Mouse (Mus musculus) neural tube, embryonic 14.5 days (tissue): ENCODE data around the gene Ssh1. TPM values are rescaled to one million over a fixed set of nuclear protein-coding genes. Genes with fewer than 3 reads are reported as not detected.

ENCODE experiments used
- ATAC-seq: fragments of 200-750 bp; cut with Nextera tagmentation; 2 replicates; pipeline ENCODE4 v1.8.0; 2017; ENCODE audit warnings: low read depth, mild to moderate bottlenecking, moderate TSS enrichment, moderate library complexity
- H3K27ac ChIP-seq: fragments of 300-500 bp; sonication (generic); 2 replicates; pipeline ENCODE4 v1.5.1; 2014; ENCODE audit warnings: low read depth, mild to moderate bottlenecking, control low read depth, low read length, moderate library complexity, mixed read lengths
- H3K27me3 ChIP-seq: fragments of 300-500 bp; sonication (generic); 2 replicates; pipeline ENCODE4 v1.6.1; 2014; ENCODE audit warnings: low read length; ENCODE audit not compliant: control insufficient read depth, insufficient read depth
- H3K36me3 ChIP-seq: fragments of 300-500 bp; sonication (generic); 2 replicates; pipeline ENCODE4 v1.6.1; 2014; ENCODE audit warnings: low read length, mixed read lengths; ENCODE audit not compliant: control insufficient read depth, insufficient read depth
- H3K4me1 ChIP-seq: fragments of 300-500 bp; sonication (generic); 2 replicates; pipeline ENCODE4 v1.6.1; 2014; ENCODE audit warnings: low read length; ENCODE audit not compliant: control insufficient read depth, insufficient read depth
- H3K4me2 ChIP-seq: fragments of 300-500 bp; sonication (generic); 2 replicates; pipeline ENCODE4 v1.6.1; 2014; ENCODE audit warnings: mild to moderate bottlenecking, low read depth, low read length, control low read depth
- H3K4me3 ChIP-seq: fragments of 300-500 bp; sonication (generic); 2 replicates; pipeline ENCODE4 v1.5.1; 2014; ENCODE audit warnings: low read depth, low read length, control low read depth, mixed read lengths
- H3K9ac ChIP-seq: fragments of 300-500 bp; sonication (generic); replicated peaks from 2 replicates; pipeline ENCODE4 v1.6.1; 2014; ENCODE audit warnings: low read depth, mild to moderate bottlenecking, control low read depth, low read length, mixed read lengths
- H3K9me3 ChIP-seq: fragments of 300-500 bp; sonication (generic); 2 replicates; pipeline ENCODE4 v1.6.1; 2016; ENCODE audit warnings: low read length; ENCODE audit not compliant: control insufficient read depth
- WGBS: fragments of 180-500 bp; shearing (Covaris S2); extraction: QIAGEN DNeasy Blood & Tissue Kit; methylation state at CpG from one replicate; pipeline ENCODE4 v1.1.7; 2014; 5-methylcytosine and 5-hydroxymethylcytosine counted together
- polyA plus RNA-seq: library from polyadenylated mRNA; unstranded; fragments of >200 nt; fragmentation: Nextera tagmentation; extraction: Ambion mirVana; gene quantifications from 2 replicates; pipeline ENCODE4 v1.2.1, GENCODE M21; 2014

The Ssh1 gene
- polyA plus RNA-seq, 1 experiment from 2014 or later = 20.9 TPM

DNA sequence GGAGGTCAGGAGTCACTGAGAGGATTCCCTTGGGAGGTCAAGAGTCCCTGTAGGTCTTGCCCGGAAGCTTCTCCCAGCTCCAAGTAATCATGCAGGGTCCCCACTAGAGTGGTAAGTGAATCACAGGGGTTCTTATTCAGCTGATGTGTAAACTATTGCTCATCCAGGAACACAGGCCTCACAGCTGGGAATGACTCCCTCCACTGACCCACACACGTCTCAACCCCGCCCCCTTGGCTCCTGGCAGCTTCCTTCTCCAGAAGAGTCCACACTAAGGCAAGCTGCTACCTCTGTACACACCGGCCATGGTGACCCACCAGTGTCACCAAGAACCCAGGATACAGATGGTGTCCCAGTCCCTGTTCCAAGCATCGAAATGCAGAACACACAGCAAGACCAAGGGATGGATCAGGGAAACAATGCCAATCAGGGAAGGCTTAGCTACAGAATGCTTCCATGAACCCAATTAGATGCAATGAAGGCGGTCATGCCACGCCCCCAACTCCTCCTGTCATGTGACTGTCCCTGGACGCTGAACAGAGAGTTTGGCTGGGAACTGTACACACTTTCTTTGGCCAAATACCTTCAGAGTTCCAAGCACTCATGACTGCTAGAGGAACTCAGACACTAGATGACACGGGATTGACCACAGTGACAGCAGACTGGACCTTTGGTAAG is 18.0 kb downstream of the Ssh1 start:
- no peaks in the 10 kb centered on the region for H3K27me3 ChIP-seq
- no peaks in the 10 kb centered on the region for H3K36me3 ChIP-seq
- peaks cover 17% of the 10 kb centered on the region; the same call in 1 of the 2 replicates for H3K4me1 ChIP-seq
- 66% methylated on average over 9 of the region's 9 CpGs for whole genome bisulfite sequencing
- H3K27ac ChIP-seq = no peak overlapping the region
- no peak for ATAC-seq
- H3K4me2 ChIP-seq = no peak overlapping the region
- H3K9ac ChIP-seq = no peak overlapping the region
- no peaks in the 10 kb centered on the region for H3K9me3 ChIP-seq
- no peak overlapping the region for H3K4me3 ChIP-seq

DNA sequence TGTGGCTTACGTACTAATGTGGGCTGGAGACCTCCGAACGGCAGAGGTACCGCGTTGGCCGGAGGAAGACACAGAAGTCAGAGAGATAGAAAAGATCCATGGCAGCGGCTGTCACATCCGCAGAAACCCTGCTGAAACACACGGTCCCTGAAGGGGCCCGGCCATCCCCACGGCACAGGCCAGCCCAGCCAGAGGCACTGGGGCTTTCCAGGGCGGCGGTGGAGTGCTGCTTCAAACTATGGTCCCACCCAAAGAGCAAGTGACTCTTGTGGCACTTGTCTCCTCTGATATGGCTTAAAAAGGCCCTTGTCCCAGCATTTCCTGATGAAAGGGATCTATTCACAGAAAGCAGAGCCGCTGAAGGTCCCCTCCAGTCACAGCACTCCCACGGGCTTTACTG is 19.1 kb downstream of the Ssh1 start:
- Histone ChIP-seq H3K36me3 (no peaks in the 10 kb centered on the region), H3K4me2 (no peak overlapping the region), H3K9me3 (no peaks in the 10 kb centered on the region), H3K27ac (no peak overlapping the region), H3K9ac (no peak overlapping the region), H3K27me3 (no peaks in the 10 kb centered on the region), H3K4me3 (no peak overlapping the region), H3K4me1 (peaks cover 17% of the 10 kb centered on the region; the same call in 1 of the 2 replicates)
- no peak for ATAC-seq
- 59% methylated on average over 15 of the region's 15 CpGs for WGBS

DNA sequence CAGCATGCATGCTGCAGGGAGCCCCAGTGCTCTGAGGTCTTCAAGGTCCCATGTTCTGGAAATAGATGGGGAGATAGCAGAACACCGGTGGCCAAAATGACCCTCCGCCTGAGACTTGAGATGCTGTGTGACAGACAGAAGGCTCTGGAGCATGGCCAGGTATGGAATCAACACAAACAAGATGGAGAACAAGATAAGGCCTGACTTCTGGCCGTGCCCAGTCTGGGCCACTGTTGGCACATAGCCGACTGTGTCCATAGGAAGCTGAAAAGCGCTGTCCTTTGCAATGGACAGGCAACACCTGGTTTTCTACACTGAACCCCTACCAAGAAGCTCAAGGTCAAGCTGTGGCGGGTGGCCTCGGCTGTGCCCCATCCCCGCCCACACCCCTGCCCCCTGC is 19.9 kb downstream of the Ssh1 start:
- peaks cover 17% of the 10 kb centered on the region; the same call in 1 of the 2 replicates for H3K4me1 ChIP-seq
- WGBS = 91% methylated on average over 8 of the region's 8 CpGs
- H3K27me3 ChIP-seq = no peaks in the 10 kb centered on the region
- no peak for ATAC-seq
- H3K9me3 ChIP-seq = no peaks in the 10 kb centered on the region
- 0 out of 2 replicates have a peak, but pooled peaks cover 4% of the 10 kb centered on the region for H3K36me3 ChIP-seq
- no peak overlapping the region for H3K9ac ChIP-seq
- no peak overlapping the region for H3K27ac ChIP-seq
- no peak overlapping the region for H3K4me2 ChIP-seq
- H3K4me3 ChIP-seq = no peak overlapping the region

DNA sequence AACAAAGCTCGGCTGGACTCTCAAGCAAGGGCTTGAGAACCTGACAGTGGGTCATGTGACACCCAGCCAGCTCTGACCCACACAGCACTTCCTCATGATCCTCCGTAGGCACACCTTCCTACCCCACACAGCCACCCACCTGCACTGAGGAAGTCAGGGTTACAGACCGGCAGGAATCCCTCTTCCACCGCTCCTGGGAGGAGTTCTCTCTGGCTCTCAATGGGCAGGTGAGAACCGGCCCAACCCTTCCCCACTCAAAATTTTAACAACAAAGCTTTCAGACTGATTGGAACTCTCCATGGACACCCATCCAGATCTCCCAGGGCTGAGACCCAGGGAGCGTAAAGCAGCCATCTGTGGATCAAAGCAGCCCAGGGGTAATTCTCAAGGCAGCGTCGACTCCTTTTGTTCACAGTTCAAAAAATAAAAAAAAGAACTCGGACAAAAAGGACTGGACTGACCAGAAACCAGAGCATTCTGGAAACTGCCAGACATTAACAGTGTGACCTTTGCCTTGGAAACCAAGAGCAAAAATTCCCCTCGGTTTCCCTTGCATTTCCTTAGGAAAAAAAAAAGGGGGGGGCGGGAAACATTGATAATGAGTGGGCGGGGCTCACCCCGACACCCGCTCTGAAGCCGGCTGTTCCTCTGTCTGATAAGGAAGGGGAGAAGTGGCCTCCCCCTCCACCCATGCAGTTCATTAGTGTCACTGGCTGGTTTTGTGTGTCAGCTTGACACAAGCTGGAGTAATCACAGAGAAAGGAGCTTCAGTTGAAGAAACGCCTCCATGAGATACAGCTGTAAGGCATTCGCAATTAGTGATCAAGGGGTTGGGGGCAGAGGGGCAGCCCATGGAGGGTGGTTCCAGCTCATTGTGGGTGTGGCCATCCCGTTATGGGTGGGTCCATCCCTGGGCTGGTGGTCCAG is 20.8 kb downstream of the Ssh1 start:
- Histone ChIP-seq H3K9ac (no peak overlapping the region), H3K27me3 (no peaks in the 10 kb centered on the region)

DNA sequence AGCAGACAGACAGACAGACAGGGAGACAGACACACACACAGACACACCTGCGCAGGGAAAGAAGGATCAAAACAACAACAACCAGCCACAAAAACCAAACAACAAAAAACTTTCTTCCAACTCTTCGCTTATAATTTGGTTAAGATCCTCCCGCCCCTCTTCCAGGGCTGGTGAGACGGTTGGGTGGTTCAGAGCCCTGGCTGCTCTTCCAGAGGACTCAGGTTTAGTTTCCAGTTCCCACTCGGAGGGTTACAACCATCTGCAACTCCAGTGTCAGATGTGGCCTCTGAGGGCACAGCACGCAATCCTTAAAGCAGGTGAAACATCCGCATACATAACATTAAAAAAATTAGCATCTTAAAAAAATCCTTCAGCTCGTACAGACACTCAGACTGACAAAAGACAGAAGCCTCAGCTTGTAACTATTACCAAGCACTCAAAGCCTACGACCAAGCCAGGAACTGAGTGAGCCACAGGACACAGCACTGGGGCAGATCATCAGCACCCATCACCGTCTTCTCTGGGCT is 22.2 kb downstream of the Ssh1 start:
- peaks cover 9% of the 10 kb centered on the region; the same call in 1 of the 2 replicates for H3K36me3 ChIP-seq
- H3K4me3 ChIP-seq = no peak overlapping the region
- no peak overlapping the region for H3K9ac ChIP-seq
- no peak for ATAC-seq
- no peak overlapping the region for H3K27ac ChIP-seq
- no peaks in the 10 kb centered on the region for H3K27me3 ChIP-seq
- H3K4me2 ChIP-seq = no peak overlapping the region
- H3K9me3 ChIP-seq = no peaks in the 10 kb centered on the region
- H3K4me1 ChIP-seq = peaks cover 17% of the 10 kb centered on the region; the same call in 1 of the 2 replicates
- 83% methylated on average over 10 of the region's 10 CpGs for WGBS

More for the DNA sequence above, 20.8 kb downstream of the Ssh1 start:
- Histone ChIP-seq H3K4me1 (peaks cover 17% of the 10 kb centered on the region; the same call in 1 of the 2 replicates), H3K36me3 (0 out of 2 replicates have a peak, but pooled peaks cover 9% of the 10 kb centered on the region), H3K9me3 (no peaks in the 10 kb centered on the region), H3K4me2 (peak overlapping the region; percentile 14; the same call in 1 of the 2 replicates), H3K27ac (no peak overlapping the region), H3K4me3 (no peak overlapping the region)
- ATAC-seq = peak; percentile 38; the same call in 1 of the 2 replicates
- WGBS = 14% methylated on average over 18 of the region's 18 CpGs

DNA sequence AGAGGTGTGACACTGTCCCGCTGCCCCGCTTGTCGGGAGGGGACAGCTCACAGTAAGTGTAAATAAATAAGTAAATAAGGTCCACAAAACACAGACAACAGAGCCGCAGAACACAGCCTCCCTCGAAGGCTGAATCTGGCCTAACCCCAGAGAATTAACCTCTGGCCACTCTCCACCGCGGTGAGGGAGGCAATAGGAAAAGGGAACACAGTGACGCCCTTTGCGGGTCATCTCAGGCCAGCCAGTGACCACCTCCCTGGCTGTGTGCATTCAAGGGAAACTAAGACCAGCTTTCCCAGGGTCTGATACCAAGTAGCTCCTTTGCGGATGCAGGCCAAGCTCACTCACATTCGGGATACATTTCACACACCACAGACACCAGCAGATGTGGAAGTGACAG is 25.3 kb downstream of the Ssh1 start:
- Histone ChIP-seq H3K4me2 (no peak overlapping the region), H3K27ac (no peak overlapping the region), H3K9ac (no peak overlapping the region), H3K27me3 (no peaks in the 10 kb centered on the region), H3K36me3 (peaks cover 15% of the 10 kb centered on the region), H3K4me3 (no peak overlapping the region), H3K4me1 (0 out of 2 replicates have a peak, but pooled peaks cover 6% of the 10 kb centered on the region), H3K9me3 (no peaks in the 10 kb centered on the region)
- 82% methylated on average over 11 of the region's 11 CpGs for WGBS
- ATAC-seq = no peak

DNA sequence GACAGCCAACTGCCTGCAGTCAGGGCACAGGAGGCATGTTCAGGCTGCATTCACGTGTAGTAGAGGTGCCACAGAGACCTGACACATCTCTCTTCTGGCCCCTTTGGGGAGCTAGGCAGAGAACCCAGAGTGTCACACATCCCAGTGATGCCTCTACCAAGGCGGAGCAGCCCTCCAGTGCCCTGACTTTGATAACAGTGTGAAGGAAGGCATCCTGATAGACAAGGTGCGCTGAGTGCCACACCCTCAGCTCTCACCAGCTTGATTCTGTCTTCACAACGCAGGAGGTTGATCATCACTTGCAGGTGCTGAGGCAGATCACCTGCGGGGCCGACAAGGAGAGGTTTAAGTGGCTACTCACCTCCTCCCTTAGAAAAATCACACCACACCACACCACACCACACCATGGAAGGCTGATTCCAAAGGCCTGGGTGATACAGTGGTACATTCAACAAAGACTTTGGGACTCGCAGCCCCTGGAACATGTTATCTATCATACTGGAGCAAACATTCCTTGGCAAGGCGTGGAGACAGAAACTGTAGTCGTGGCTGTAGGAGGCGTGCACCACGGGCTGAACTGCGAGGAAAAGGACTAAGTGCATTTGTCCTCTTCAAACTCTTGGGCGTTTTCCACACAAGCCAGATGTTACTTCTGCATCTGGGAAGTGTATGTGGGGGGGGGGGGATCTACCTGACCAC is 27.1 kb downstream of the Ssh1 start:
- 94% methylated on average over 13 of the region's 13 CpGs for WGBS
- ATAC-seq = no peak
- no peaks in the 10 kb centered on the region for H3K4me1 ChIP-seq
- H3K27ac ChIP-seq = no peak overlapping the region
- no peaks in the 10 kb centered on the region for H3K27me3 ChIP-seq
- no peaks in the 10 kb centered on the region for H3K9me3 ChIP-seq
- no peak overlapping the region for H3K4me2 ChIP-seq
- no peak overlapping the region for H3K4me3 ChIP-seq
- peaks cover 15% of the 10 kb centered on the region for H3K36me3 ChIP-seq
- H3K9ac ChIP-seq = no peak overlapping the region

DNA sequence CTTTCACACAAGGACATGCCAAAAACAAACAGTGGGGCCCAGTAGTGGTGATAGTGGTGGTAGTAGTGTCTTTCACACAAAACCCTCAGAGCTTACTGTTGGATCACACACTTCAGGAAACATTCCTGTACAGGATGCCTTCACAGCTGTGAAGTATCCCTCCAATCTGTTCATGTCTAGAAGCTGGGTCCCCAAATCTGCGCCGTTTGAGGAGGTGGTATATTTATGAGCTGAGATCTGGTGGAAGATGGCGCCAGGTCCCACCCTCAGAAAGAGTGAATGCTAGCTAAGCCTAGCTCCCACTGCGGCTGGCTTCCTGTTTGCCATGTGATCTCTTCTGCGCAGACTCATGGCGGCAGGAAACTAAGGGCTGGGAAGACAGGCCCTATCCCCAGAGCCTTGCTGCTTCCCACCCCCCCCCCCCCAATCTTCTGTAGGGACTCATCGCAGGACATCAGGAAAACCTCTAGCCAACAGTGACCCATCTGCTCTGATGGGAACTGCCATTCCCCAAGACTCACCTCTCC is 28.0 kb downstream of the Ssh1 start:
- Histone ChIP-seq H3K36me3 (peaks cover 15% of the 10 kb centered on the region), H3K4me2 (no peak overlapping the region), H3K4me1 (no peaks in the 10 kb centered on the region), H3K27ac (no peak overlapping the region), H3K9ac (no peak overlapping the region), H3K27me3 (no peaks in the 10 kb centered on the region), H3K4me3 (no peak overlapping the region), H3K9me3 (no peaks in the 10 kb centered on the region)
- no peak for ATAC-seq
- 96% methylated on average over 7 of the region's 7 CpGs for WGBS
